Mouse (Mus musculus) testis, adult 10 weeks (tissue): ENCODE results near the gene Pdcl. TPM values are rescaled to one million over a fixed set of nuclear protein-coding genes. Genes with fewer than 3 reads are reported as not detected.

Experiments
- polyA plus RNA-seq: library from polyadenylated mRNA; stranded (reverse); fragments of 350-450 nt; fragmentation: Illumina TruSeq; extraction: RNeasy Lipid Tissue Mini Kit (QIAGEN cat#74804); gene quantifications from one replicate; pipeline ENCODE4 v1.2.3, GENCODE M21; 2014; ENCODE audit warnings: low read depth, low replicate concordance

Gene Pdcl
- polyA plus RNA-seq, result 14.0 TPM

DNA sequence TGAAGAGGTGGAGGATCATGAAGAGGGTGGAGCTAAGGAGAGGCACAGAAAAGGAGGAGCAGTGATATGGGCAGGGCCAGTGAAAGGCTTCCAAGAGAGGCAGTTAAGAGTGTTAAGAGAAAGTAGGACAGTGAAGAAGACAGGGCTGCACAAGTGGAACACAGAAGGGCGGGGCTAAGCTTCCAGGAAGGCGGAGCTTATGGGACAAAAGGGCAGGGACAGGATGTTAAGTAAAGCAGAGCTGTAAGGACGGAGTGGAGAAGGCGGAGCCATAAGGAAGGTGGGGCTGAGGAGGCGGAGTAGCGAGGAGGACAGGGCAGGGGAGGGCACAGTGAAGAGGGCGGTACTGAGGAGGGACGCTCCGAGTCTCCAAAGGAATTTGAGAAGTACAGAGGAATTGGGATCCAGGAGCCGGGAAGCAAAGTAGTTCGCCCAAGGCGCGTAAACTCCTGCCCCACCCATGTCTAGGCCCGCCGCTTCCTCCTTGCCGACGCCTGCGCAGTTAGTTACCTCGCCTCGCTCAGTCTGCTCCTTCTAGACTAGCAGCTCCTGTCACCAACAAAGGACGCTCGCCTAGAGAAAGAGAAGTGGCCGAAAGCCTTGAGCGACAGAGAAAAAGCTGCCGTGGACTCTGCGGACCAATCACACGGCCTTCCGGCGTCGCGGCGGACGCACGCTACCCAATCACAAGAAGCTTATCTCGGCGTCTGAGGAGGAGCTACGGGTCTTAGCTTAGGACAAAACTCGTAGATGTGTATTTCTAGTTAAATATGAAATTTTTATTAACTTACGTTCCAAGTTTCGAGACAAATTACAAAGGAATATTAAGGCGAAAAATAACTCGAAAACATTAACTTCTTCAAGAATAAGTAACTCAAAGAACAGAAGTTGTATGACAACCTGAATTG, at the start of gene Pdcl:
Gene Pdcl (minus strand): TSS at position 700 of the 908 bp plus-strand sequence.

DNA sequence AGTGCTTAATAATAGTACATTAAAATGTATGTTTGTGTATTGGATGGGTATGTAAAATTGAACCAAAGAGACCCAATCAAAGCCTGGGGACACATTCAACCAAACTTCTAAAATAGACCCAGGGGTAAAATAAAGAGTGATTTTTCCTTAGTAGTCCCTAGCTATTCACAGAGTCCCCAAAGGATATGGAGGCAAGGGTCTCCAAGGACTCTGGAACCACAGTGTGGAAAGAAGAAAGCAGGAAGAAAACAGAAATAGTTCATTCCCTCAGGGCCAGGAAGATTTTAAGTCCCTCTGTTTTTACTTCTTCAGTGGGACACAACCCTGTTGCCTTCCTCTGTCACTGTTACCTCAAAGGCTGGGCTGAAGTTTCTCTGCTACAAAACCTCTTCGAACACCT, 32.9 kb downstream of the Pdcl start, which contains the start of gene Olfr368:
Gene Olfr368 (plus strand): TSS at position 301 of the 400 bp plus-strand sequence.

Other genes with a start within 250 kb of the Pdcl start
- 1.0 TPM for gene Olfr362, start 241.4 kb downstream of the Pdcl start, polyA plus RNA-seq
- not detected for gene Olfr364-ps1, start 220.0 kb downstream of the Pdcl start, polyA plus RNA-seq
- gene Olfr365, start 171.1 kb downstream of the Pdcl start, polyA plus RNA-seq, result 0.10 TPM
- not detected for gene Olfr366, start 147.8 kb downstream of the Pdcl start, polyA plus RNA-seq
- gene Olfr368, start 32.8 kb downstream of the Pdcl start, polyA plus RNA-seq, result not detected
- gene Rc3h2, start 63.6 kb upstream of the Pdcl start, polyA plus RNA-seq, result 32.1 TPM
- gene Zbtb26, start 83.8 kb upstream of the Pdcl start, polyA plus RNA-seq, result 12.5 TPM
- gene Zbtb6, start 83.8 kb upstream of the Pdcl start, polyA plus RNA-seq, result 16.0 TPM
- gene Rabgap1, start 83.9 kb upstream of the Pdcl start, polyA plus RNA-seq, result 37.5 TPM
- 0.15 TPM for gene Gpr21, start 157.0 kb upstream of the Pdcl start, polyA plus RNA-seq